Mouse (Mus musculus) lung, embryonic 16.5 days (tissue): ENCODE measurements around the gene Ldhb. TPM values are rescaled to one million over a fixed set of nuclear protein-coding genes. Genes with fewer than 3 reads are reported as not detected.

ENCODE experiments used
- ATAC-seq: fragments of 200-750 bp; cut with Nextera tagmentation; 2 replicates; pipeline ENCODE4 v1.8.0; 2017; ENCODE audit warnings: low read depth, mild to moderate bottlenecking, moderate library complexity
- H3K27ac ChIP-seq: fragments of 300-500 bp; sonication (generic); 2 replicates; pipeline ENCODE4 v1.5.1; 2014; ENCODE audit warnings: mild to moderate bottlenecking, control low read depth, low read length
- H3K27me3 ChIP-seq: fragments of 300-500 bp; sonication (generic); 2 replicates; pipeline ENCODE4 v1.6.1; 2014; ENCODE audit warnings: low read depth, low read length, mixed read lengths; ENCODE audit not compliant: control insufficient read depth, insufficient read depth
- H3K36me3 ChIP-seq: fragments of 300-500 bp; sonication (generic); 2 replicates; pipeline ENCODE4 v1.6.1; 2014; ENCODE audit warnings: low read length; ENCODE audit not compliant: control insufficient read depth, insufficient read depth
- H3K4me1 ChIP-seq: fragments of 300-500 bp; sonication (generic); replicated peaks from 2 replicates; pipeline ENCODE4 v1.6.1; 2014; ENCODE audit warnings: low read length, mixed read lengths; ENCODE audit not compliant: control insufficient read depth, insufficient read depth
- H3K4me2 ChIP-seq: fragments of 300-500 bp; sonication (generic); 2 replicates; pipeline ENCODE4 v1.6.1; 2014; ENCODE audit warnings: low read depth, low read length, control low read depth
- H3K4me3 ChIP-seq: fragments of 300-500 bp; sonication (generic); 2 replicates; pipeline ENCODE4 v1.5.1; 2014; ENCODE audit warnings: mild to moderate bottlenecking, low read length, control low read depth
- H3K9ac ChIP-seq: fragments of 300-500 bp; sonication (generic); 2 replicates; pipeline ENCODE4 v1.6.1; 2014; ENCODE audit warnings: low read length, control low read depth
- H3K9me3 ChIP-seq: fragments of 300-500 bp; sonication (generic); 2 replicates; pipeline ENCODE4 v1.6.1; 2016; ENCODE audit warnings: low read length; ENCODE audit not compliant: control insufficient read depth
- WGBS: fragments of 180-500 bp; shearing (Covaris S2); extraction: QIAGEN DNeasy Blood & Tissue Kit; methylation state at CpG from one replicate; pipeline ENCODE4 v1.1.7; 2014; 5-methylcytosine and 5-hydroxymethylcytosine counted together
- polyA plus RNA-seq: library from polyadenylated mRNA; unstranded; fragments of >200 nt; fragmentation: Nextera tagmentation; extraction: Ambion mirVana; gene quantifications from 2 replicates; pipeline ENCODE4 v1.2.1, GENCODE M21; 2015

Ldhb gene
- polyA plus RNA-seq, 1 experiment from 2014 or later = 226 TPM

GRCm38 (mm10) chr6:142540561-142541160 is 32.9 kb upstream of the Ldhb start:
- peak; percentile 46 for ATAC-seq
- 53% methylated on average over 10 of the region's 10 CpGs for WGBS
- H3K27ac ChIP-seq = peak overlapping the region; percentile 34; the same call in 1 of the 2 replicates

GRCm38 (mm10) chr6:142540131-142540530 is 32.4 kb upstream of the Ldhb start:
- H3K9me3 ChIP-seq = no peaks in the 10 kb centered on the region
- ATAC-seq = no peak
- WGBS = 61% methylated on average over 5 of the region's 5 CpGs

More at GRCm38 (mm10) chr6:142540561-142541160, 32.9 kb upstream of the Ldhb start:
- Histone ChIP-seq H3K27me3 (no peaks in the 10 kb centered on the region), H3K4me1 (peaks cover 23% of the 10 kb centered on the region), H3K36me3 (no peaks in the 10 kb centered on the region), H3K4me2 (no peak overlapping the region), H3K9me3 (no peaks in the 10 kb centered on the region), H3K4me3 (no peak overlapping the region), H3K9ac (no peak overlapping the region)

GRCm38 (mm10) chr6:142538503-142538902 is 30.7 kb upstream of the Ldhb start:
- no peak overlapping the region for H3K4me3 ChIP-seq
- H3K36me3 ChIP-seq = no peaks in the 10 kb centered on the region
- no peaks in the 10 kb centered on the region for H3K27me3 ChIP-seq
- H3K27ac ChIP-seq = peak overlapping the region; percentile 7; the same call in 1 of the 2 replicates
- H3K4me2 ChIP-seq = peak overlapping the region; percentile 21
- WGBS = 32% methylated on average over 17 of the region's 17 CpGs
- no peak overlapping the region for H3K9ac ChIP-seq
- peaks cover 19% of the 10 kb centered on the region for H3K4me1 ChIP-seq
- ATAC-seq = peak; percentile 86
- H3K9me3 ChIP-seq = no peaks in the 10 kb centered on the region

More at GRCm38 (mm10) chr6:142540131-142540530, 32.4 kb upstream of the Ldhb start:
- Histone ChIP-seq H3K4me3 (no peak overlapping the region), H3K27me3 (no peaks in the 10 kb centered on the region), H3K9ac (no peak overlapping the region), H3K4me1 (peaks cover 23% of the 10 kb centered on the region), H3K4me2 (no peak overlapping the region), H3K36me3 (no peaks in the 10 kb centered on the region), H3K27ac (peak overlapping the region; percentile 34; the same call in 1 of the 2 replicates)

GRCm38 (mm10) chr6:142533412-142533811 is 25.7 kb upstream of the Ldhb start:
- ATAC-seq = no peak
- H3K4me2 ChIP-seq = no peak overlapping the region
- H3K9ac ChIP-seq = no peak overlapping the region
- H3K9me3 ChIP-seq = no peaks in the 10 kb centered on the region
- H3K27ac ChIP-seq = no peak overlapping the region
- H3K4me1 ChIP-seq = peaks cover 15% of the 10 kb centered on the region
- no peak overlapping the region for H3K4me3 ChIP-seq
- H3K36me3 ChIP-seq = no peaks in the 10 kb centered on the region
- WGBS = 46% methylated on average over 5 of the region's 5 CpGs
- H3K27me3 ChIP-seq = no peaks in the 10 kb centered on the region

- H3K9ac ChIP-seq = no peak overlapping the region
- H3K9me3 ChIP-seq = no peaks in the 10 kb centered on the region
- no peak overlapping the region for H3K4me3 ChIP-seq
- no peak overlapping the region for H3K27ac ChIP-seq
- peaks cover 17% of the 10 kb centered on the region; the same call in 1 of the 2 replicates for H3K4me1 ChIP-seq
- no peak overlapping the region for H3K4me2 ChIP-seq
- H3K36me3 ChIP-seq = no peaks in the 10 kb centered on the region
- 93% methylated on average over 2 of the region's 2 CpGs for WGBS
- no peak for ATAC-seq
- no peaks in the 10 kb centered on the region for H3K27me3 ChIP-seq
Measured at GRCm38 (mm10) chr6:142532686-142533085, 24.9 kb upstream of the Ldhb start.

GRCm38 (mm10) chr6:142532141-142532540 is 24.4 kb upstream of the Ldhb start:
- H3K36me3 ChIP-seq = no peaks in the 10 kb centered on the region
- H3K9ac ChIP-seq = no peak overlapping the region
- H3K4me2 ChIP-seq = no peak overlapping the region
- no peak overlapping the region for H3K27ac ChIP-seq
- no peak overlapping the region for H3K4me3 ChIP-seq
- no peak for ATAC-seq
- no peaks in the 10 kb centered on the region for H3K27me3 ChIP-seq
- 85% methylated on average over 17 of the region's 17 CpGs for WGBS
- no peaks in the 10 kb centered on the region for H3K9me3 ChIP-seq
- H3K4me1 ChIP-seq = peaks cover 18% of the 10 kb centered on the region; the same call in 1 of the 2 replicates

- ATAC-seq = peak; percentile 36; the same call in 1 of the 2 replicates
- WGBS = 53% methylated on average over 5 of the region's 5 CpGs
Measured at GRCm38 (mm10) chr6:142530378-142530777, 22.6 kb upstream of the Ldhb start.

GRCm38 (mm10) chr6:142529680-142530079 is 21.9 kb upstream of the Ldhb start:
- ATAC-seq = no peak
- no peak overlapping the region for H3K9ac ChIP-seq
- H3K36me3 ChIP-seq = no peaks in the 10 kb centered on the region
- H3K4me1 ChIP-seq = peaks cover 18% of the 10 kb centered on the region; the same call in 1 of the 2 replicates
- no peak overlapping the region for H3K4me3 ChIP-seq
- no peaks in the 10 kb centered on the region for H3K9me3 ChIP-seq
- H3K27ac ChIP-seq = no peak overlapping the region
- H3K27me3 ChIP-seq = no peaks in the 10 kb centered on the region
- WGBS = 73% methylated on average over 8 of the region's 8 CpGs
- H3K4me2 ChIP-seq = no peak overlapping the region

More at GRCm38 (mm10) chr6:142530378-142530777, 22.6 kb upstream of the Ldhb start:
- H3K36me3 ChIP-seq = no peaks in the 10 kb centered on the region
- H3K4me1 ChIP-seq = peaks cover 18% of the 10 kb centered on the region; the same call in 1 of the 2 replicates
- H3K4me2 ChIP-seq = no peak overlapping the region
- H3K9me3 ChIP-seq = no peaks in the 10 kb centered on the region
- H3K27me3 ChIP-seq = no peaks in the 10 kb centered on the region
- H3K4me3 ChIP-seq = no peak overlapping the region
- no peak overlapping the region for H3K9ac ChIP-seq
- peak overlapping the region; percentile 5; the same call in 1 of the 2 replicates for H3K27ac ChIP-seq

- 23% methylated on average over 1 of the region's 1 CpGs for WGBS
- no peaks in the 10 kb centered on the region for H3K36me3 ChIP-seq
- no peak overlapping the region for H3K4me3 ChIP-seq
- no peaks in the 10 kb centered on the region for H3K9me3 ChIP-seq
- peaks cover 18% of the 10 kb centered on the region; the same call in 1 of the 2 replicates for H3K4me1 ChIP-seq
- no peaks in the 10 kb centered on the region for H3K27me3 ChIP-seq
- H3K9ac ChIP-seq = no peak overlapping the region
- no peak overlapping the region for H3K4me2 ChIP-seq
- 0 out of 2 replicates have a peak, but pooled peaks have one; percentile 29 for ATAC-seq
- H3K27ac ChIP-seq = peak overlapping the region; percentile 8; the same call in 1 of the 2 replicates
Measured at GRCm38 (mm10) chr6:142527931-142528562, 20.3 kb upstream of the Ldhb start.
